Mouse (Mus musculus) kidney, embryonic 15.5 days (tissue): ENCODE measurements at regions not wholly inside any gene's neighbourhood (a gene's known extent, or its start where the extent isn't known, plus 50 kb on each side); places are given as distances from the start of the nearest gene placed in this dataset.
A peak's percentile ranks its signal among the peaks of the same experiment; 100 is the strongest.

Source experiments
- ATAC-seq: fragments of 200-750 bp; cut with Nextera tagmentation; replicated peaks from 2 replicates; pipeline ENCODE4 v1.8.0; 2017; ENCODE audit warnings: moderate TSS enrichment; ENCODE audit not compliant: low FRiP score
- H3K27ac ChIP-seq: fragments of 300-500 bp; sonication (generic); 2 replicates; pipeline ENCODE4 v1.5.1; 2015; ENCODE audit warnings: mild to moderate bottlenecking, inconsistent platforms
- H3K27me3 ChIP-seq: fragments of 300-500 bp; sonication (generic); 2 replicates; pipeline ENCODE4 v1.6.1; 2015; ENCODE audit warnings: inconsistent platforms
- H3K36me3 ChIP-seq: fragments of 300-500 bp; sonication (generic); 2 replicates; pipeline ENCODE4 v1.6.1; 2015; ENCODE audit warnings: inconsistent platforms
- H3K4me1 ChIP-seq: fragments of 300-500 bp; sonication (generic); 2 replicates; pipeline ENCODE4 v1.6.1; 2015; ENCODE audit warnings: inconsistent platforms
- H3K4me2 ChIP-seq: fragments of 300-500 bp; sonication (generic); 2 replicates; pipeline ENCODE4 v1.6.1; 2015; ENCODE audit warnings: moderate library complexity, mild to moderate bottlenecking, inconsistent platforms
- H3K4me3 ChIP-seq: fragments of 300-500 bp; sonication (generic); replicated peaks from 2 replicates; pipeline ENCODE4 v1.5.1; 2015; ENCODE audit warnings: mild to moderate bottlenecking, inconsistent platforms
- H3K9ac ChIP-seq: fragments of 300-500 bp; sonication (generic); 2 replicates; pipeline ENCODE4 v1.6.1; 2015; ENCODE audit warnings: mild to moderate bottlenecking, inconsistent platforms
- H3K9me3 ChIP-seq: fragments of 300-500 bp; sonication (generic); replicated peaks from 2 replicates; pipeline ENCODE4 v1.6.1; 2016; ENCODE audit warnings: inconsistent platforms
- WGBS: fragments of 180-500 bp; shearing (Covaris S2); methylation state at CpG from one replicate; pipeline ENCODE4 v1.1.7; 2015; ENCODE audit warnings: mixed read lengths; 5-methylcytosine and 5-hydroxymethylcytosine counted together

DNA sequence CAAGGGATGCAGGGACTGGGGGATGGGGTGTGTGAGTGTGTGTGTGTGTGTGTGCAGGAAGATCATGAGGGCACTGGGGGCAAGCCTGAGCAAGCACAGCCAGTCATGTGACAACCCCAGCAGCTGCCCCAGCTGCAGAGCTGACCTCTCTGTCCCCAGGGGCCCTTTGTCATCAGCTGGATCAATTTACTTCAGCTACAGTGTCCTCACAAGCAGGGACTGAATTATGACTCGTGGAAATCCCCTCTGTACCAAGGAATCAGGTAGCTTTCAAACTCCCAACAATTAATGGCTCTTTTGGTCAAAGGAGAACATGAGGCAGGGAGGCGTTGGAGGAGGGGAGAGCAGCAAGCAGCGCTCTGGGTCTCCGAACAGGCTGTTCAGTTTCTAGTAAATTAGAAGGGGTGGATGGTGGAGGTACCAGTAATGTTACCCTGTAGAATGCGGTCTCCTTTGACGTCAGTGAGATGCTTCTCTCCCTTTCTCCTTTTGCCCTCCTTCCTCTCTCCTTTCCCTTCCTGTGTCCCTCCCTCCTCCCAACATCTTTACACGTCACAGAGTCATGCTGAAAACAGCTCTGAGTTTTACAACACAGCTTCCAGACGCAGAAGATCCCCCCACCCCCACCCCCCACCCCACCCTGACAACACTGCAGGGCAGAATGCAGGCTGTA lies 106.5 kb downstream of the Tomm20 start:
- Histone ChIP-seq H3K4me3 (no peak overlapping the region), H3K4me1 (peaks cover 68% of the 10 kb centered on the region), H3K27me3 (no peaks in the 10 kb centered on the region), H3K36me3 (no peaks in the 10 kb centered on the region), H3K4me2 (peak overlapping the region; percentile 42), H3K9ac (0 out of 2 replicates have a peak overlapping the region, but pooled peaks have one; percentile 10), H3K27ac (peak overlapping the region; percentile 94), H3K9me3 (no peaks in the 10 kb centered on the region)
- 3% methylated on average over 8 of the region's 8 CpGs for WGBS
- peak; percentile 84 for ATAC-seq

DNA sequence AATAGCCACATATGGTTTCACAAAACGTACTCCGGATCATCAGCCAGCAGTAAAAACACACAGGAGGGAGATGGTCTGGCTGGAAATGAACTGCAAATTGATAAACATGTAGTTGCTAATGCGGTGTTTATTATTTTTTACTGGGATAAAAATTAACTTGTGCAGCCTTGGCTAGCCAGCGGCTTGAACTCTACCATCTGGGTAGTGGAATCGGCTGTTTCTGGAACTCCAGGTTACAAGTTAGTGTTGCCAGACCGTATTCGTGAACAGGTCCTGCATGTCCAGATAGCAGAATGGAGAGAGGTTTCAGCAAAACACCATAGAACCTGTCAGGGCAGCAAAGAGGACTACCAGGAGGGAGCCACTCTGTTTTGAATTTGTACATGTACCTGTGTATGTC lies 107.4 kb downstream of the Tomm20 start:
- Histone ChIP-seq H3K9ac (no peak overlapping the region), H3K4me1 (peaks cover 77% of the 10 kb centered on the region), H3K4me3 (no peak overlapping the region), H3K4me2 (no peak overlapping the region), H3K27ac (peak overlapping the region; percentile 94), H3K27me3 (no peaks in the 10 kb centered on the region), H3K36me3 (no peaks in the 10 kb centered on the region), H3K9me3 (no peaks in the 10 kb centered on the region)
- no peak for ATAC-seq
- 59% methylated on average over 7 of the region's 7 CpGs for WGBS

DNA sequence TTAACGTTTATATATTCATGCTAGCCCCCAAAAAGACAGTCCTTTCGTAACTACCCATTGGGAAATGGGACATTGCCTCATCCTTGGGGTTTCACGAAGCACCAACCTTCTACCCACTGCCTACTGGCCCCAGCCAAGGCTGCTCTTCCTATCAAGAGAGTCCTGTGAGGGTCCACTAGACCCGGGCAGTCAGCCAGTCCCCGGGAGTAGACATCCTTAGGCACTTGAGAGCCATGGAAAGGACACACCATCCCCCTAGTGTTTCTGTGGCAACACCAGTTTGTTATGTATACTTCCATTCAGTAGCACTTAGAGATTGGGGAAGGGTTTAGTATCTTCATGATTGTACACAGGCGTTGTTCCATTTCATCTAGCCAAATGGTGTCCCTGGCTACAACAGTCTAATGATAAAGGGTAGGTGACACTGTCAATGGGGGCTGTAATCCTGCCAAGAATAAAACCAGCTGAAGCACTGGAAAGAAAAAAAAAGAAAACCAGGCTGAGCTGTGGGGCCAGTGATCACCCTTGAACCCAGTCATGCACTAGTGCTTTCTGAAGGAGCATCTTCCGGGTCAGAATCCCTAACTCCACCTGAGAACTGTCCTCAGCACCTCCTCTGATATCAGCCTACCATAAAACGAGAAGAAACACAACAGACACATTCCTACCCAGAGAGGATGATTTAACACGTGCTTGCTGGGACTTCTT lies 108.2 kb downstream of the Tomm20 start:
- no peak for ATAC-seq
- H3K36me3 ChIP-seq, result no peaks in the 10 kb centered on the region
- peak overlapping the region; percentile 94 for H3K27ac ChIP-seq
- H3K27me3 ChIP-seq, result no peaks in the 10 kb centered on the region
- peaks cover 85% of the 10 kb centered on the region for H3K4me1 ChIP-seq
- 53% methylated on average over 9 of the region's 9 CpGs for WGBS
- no peak overlapping the region for H3K4me2 ChIP-seq
- no peaks in the 10 kb centered on the region for H3K9me3 ChIP-seq
- no peak overlapping the region for H3K4me3 ChIP-seq
- no peak overlapping the region for H3K9ac ChIP-seq

DNA sequence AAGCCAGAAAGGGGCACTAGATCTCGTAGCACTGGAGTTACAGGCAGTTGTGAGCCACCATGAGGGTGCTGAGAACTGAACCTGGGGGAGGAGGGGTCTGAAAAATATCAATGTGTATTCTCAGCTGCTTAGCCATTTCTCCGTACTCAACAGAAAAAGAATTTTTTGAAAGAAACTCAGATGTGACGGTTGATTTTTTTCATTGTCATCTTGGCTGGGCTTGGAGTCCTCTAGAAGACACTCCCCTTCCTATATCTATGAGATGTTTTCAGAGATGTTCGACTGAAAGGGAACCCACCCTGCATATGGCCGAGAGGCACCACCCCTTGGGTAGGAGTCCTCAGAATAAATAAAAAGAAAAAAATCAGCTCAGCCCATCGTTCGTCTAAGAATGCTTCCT lies 110.1 kb downstream of the Tomm20 start:
- H3K27ac ChIP-seq, result no peak overlapping the region
- H3K9ac ChIP-seq, result no peak overlapping the region
- peaks cover 93% of the 10 kb centered on the region for H3K4me1 ChIP-seq
- no peaks in the 10 kb centered on the region for H3K9me3 ChIP-seq
- no peak overlapping the region for H3K4me2 ChIP-seq
- no peaks in the 10 kb centered on the region for H3K36me3 ChIP-seq
- WGBS, result 63% methylated on average over 7 of the region's 7 CpGs
- no peaks in the 10 kb centered on the region for H3K27me3 ChIP-seq
- ATAC-seq, result no peak
- no peak overlapping the region for H3K4me3 ChIP-seq

DNA sequence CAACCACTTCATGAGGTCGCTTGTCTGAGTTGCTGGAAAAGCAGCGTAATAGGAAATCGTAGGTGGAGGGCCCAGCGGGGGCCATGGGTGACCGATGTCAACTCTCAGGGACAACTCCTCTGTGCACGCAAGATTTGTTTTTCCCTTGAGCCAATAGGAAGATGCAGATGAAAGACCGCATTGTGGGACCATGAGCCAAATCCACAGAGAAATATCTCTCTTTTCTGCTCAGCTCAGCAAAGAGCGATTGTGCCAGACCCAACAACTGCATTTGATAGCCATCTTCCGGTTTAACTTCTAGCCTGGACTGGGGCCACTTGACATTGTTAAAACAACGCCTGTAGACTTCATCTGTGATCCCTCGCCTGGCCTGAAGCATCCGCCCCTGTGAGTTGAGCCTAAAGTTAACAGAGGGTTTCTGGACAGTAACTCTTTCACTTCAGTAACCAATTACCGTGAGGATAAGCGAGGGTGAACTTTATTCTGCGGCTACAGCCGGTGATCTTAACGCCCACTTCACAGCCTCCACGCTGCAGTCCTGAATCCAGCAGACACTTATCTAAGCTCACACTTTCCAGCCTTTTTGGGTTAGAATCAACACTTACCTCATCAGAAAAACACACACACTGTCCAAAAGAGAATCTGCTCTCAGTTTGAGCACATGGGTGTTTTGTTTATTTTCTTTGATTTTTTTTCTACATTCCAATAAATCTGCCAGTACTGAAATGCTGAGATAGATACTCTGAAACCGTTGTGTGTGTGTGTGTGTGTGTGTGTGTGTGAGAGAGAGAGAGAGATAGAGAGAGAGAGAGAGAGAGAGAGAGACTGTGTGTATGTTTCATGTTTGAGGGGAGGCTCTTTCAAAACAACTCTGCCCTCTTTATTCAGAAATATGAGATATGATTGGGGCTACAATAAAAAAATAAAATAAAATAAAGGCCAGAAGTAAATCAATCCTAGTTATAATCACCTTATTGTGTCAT lies 111.9 kb downstream of the Tomm20 start:
- Histone ChIP-seq H3K36me3 (no peaks in the 10 kb centered on the region), H3K9me3 (no peaks in the 10 kb centered on the region), H3K4me3 (no peak overlapping the region), H3K27ac (peak overlapping the region; percentile 95), H3K9ac (0 out of 2 replicates have a peak overlapping the region, but pooled peaks have one; percentile 10), H3K4me1 (peaks cover 92% of the 10 kb centered on the region), H3K27me3 (no peaks in the 10 kb centered on the region), H3K4me2 (0 out of 2 replicates have a peak overlapping the region, but pooled peaks have one; percentile 12)
- WGBS, result 8% methylated on average over 19 of the region's 19 CpGs
- ATAC-seq, result peak; percentile 47

DNA sequence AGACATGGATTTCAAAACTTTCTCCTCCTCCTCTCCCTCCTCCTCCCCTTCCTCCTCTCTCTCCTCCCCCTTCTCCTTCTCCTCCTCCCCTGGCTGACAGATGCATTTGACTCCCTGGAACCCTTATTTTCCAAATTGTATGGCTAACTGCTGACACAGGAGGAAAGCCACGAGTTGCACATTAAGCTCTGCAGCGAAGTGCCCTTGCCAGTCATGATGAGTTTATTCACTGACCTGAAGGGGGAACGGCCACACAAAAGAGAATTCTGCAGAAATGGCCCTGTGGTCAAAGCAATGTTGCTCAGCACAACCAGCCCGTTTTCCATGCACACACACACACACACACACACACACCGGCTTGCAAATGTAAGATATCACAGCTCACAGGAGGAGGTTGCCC lies 112.6 kb downstream of the Tomm20 start:
- no peaks in the 10 kb centered on the region for H3K27me3 ChIP-seq
- peaks cover 92% of the 10 kb centered on the region for H3K4me1 ChIP-seq
- H3K4me3 ChIP-seq, result no peak overlapping the region
- WGBS, result 17% methylated on average over 5 of the region's 5 CpGs
- no peaks in the 10 kb centered on the region for H3K36me3 ChIP-seq
- H3K4me2 ChIP-seq, result 0 out of 2 replicates have a peak overlapping the region, but pooled peaks have one; percentile 12
- H3K9me3 ChIP-seq, result no peaks in the 10 kb centered on the region
- 0 out of 2 replicates have a peak overlapping the region, but pooled peaks have one; percentile 10 for H3K9ac ChIP-seq
- no peak for ATAC-seq
- H3K27ac ChIP-seq, result peak overlapping the region; percentile 95

DNA sequence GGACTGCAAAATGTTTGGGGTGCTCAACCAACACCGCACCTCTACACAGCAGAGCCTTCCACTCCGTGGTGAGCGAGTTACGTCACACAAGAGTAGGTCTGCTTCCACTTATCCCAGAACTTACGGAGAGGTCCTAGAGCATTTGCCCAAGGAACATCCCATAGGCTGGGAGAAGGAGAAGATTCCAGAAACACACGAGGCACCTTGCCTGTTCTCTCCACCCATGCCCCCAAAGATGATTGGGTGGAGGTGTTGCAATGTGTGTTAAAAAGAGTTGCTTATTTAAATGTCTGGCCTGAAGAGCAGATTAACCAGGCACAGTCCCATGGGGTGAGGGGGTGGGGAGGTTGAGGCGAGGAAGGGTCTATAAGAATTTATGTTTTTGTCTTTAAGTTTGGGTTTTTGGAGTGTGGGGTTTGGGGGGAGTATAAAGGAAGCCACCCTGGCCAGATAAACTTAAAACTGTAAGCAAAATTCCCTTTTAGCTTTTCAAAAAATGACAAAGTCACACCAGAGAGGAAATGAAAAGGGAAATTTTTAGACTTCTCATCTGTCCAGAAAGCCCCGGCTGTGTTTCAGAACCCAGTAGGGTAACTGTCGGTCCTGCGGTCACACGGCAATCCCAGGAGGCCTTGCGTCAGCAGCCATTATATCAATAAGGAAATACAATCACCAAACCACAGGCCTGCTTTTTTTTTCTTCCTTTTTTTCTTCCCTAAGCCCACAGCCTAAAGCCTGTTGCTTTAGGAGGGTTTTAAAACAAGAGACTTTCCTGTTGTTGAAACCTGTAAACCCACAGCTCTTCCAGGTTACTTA lies 113.3 kb downstream of the Tomm20 start:
- no peak for ATAC-seq
- Histone ChIP-seq H3K4me1 (peaks cover 92% of the 10 kb centered on the region), H3K36me3 (no peaks in the 10 kb centered on the region), H3K9me3 (no peaks in the 10 kb centered on the region), H3K9ac (no peak overlapping the region), H3K4me3 (no peak overlapping the region), H3K4me2 (no peak overlapping the region), H3K27ac (peak overlapping the region; percentile 95), H3K27me3 (no peaks in the 10 kb centered on the region)
- WGBS, result 57% methylated on average over 12 of the region's 12 CpGs

DNA sequence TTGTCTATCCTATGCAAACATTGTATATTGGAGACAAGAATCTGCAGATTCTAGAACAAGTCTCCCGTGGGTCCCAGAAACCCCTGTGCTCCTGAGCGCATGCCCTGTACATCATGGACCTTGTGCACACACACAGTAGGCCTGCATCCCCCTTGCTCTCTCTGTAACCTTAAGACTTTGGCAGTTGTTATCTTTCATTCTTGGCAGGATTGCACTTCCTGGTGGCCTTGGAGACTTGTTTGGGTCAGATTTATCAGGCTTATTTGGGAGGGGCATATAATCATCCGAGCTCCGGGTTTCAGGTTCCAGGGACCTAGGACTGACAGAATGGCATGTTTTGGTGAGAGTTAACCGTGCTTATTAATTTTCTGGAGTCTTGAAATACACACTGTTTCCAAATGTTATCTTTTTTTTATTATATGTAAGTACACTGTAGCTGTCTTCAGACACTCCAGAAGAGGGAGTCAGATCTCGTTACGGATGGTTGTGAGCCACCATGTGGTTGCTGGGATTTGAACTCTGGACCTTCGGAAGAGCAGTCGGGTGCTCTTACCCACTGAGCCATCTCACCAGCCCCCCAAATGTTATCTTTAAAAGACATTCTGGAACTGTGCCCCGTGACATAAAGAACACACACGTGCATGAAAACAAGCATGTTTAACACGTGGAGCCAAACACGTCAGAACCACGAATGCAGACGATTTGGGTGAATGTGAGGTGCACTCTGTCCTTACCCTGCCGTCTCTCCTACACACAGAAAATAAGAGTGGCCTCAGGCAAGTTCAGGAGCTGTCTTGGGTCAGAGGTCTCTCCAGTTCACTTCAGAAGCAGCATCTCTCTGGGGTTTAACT lies 114.1 kb downstream of the Tomm20 start:
- peaks cover 95% of the 10 kb centered on the region for H3K4me1 ChIP-seq
- H3K27me3 ChIP-seq, result no peaks in the 10 kb centered on the region
- WGBS, result 76% methylated on average over 16 of the region's 16 CpGs
- no peak overlapping the region for H3K9ac ChIP-seq
- H3K9me3 ChIP-seq, result no peaks in the 10 kb centered on the region
- ATAC-seq, result no peak
- no peak overlapping the region for H3K4me2 ChIP-seq
- H3K36me3 ChIP-seq, result no peaks in the 10 kb centered on the region
- H3K4me3 ChIP-seq, result no peak overlapping the region
- peak overlapping the region; percentile 95 for H3K27ac ChIP-seq

DNA sequence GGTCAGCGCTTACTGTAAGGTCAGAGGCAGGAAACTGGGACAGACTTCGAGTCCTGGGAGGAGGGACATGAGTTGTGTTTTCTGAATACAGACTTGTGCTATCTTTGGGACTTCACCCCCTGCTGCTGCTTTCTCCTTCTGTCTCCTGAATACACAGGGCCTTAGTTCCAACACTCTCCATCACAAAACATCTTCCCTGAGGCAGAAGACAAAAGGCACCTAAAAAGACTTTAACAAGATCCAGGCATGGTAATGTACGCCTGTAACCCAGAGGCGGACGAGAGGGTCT lies 115.5 kb downstream of the Tomm20 start:
- no peak overlapping the region for H3K4me2 ChIP-seq
- no peak for ATAC-seq
- H3K4me1 ChIP-seq, result peaks cover 95% of the 10 kb centered on the region
- peak overlapping the region; percentile 88 for H3K27ac ChIP-seq
- H3K27me3 ChIP-seq, result no peaks in the 10 kb centered on the region
- no peak overlapping the region for H3K4me3 ChIP-seq
- WGBS, result 77% methylated on average over 5 of the region's 5 CpGs
- no peaks in the 10 kb centered on the region for H3K36me3 ChIP-seq
- no peak overlapping the region for H3K9ac ChIP-seq
- H3K9me3 ChIP-seq, result no peaks in the 10 kb centered on the region

DNA sequence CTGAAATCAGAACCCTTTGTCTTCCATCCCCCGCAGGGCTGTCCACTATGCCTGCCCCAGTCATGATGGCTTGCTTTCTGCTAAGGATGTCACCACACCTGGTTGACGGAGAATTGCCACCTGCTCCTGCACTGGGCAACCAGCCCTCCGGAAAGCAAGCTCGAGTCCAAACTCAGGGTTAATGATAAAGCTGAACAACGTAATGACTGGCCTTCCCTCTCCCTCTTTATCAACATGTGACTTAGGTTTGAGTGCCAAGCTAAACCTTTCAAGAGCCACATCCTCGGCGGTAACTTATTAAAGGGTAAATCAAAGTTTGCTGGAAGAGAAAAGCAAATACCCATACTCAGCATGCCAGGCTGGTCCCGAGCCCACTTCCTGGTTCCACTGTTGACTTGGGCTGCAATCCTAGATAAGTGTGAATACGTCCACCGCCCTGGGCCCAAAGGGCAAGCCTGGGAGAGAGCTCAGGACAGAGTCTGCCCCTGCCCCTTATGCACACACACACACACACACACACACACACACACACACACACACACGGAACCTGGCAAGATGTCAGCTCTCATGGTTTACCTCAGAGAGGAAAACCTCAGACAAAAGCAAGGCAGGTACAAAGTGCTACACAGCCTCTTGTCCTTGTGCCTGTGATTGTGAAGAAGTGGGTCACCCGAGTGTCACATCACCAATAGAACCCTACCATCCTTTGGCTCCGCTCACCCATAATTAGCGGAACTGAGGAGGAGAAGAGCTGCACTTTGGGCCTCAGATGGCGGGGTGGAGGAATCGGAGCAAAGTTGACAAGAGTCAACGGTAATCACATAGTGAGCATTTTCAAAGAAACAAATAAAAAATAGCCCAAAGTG lies 116.0 kb downstream of the Tomm20 start:
- H3K4me1 ChIP-seq, result peaks cover 96% of the 10 kb centered on the region
- H3K9me3 ChIP-seq, result no peaks in the 10 kb centered on the region
- H3K4me2 ChIP-seq, result no peak overlapping the region
- H3K4me3 ChIP-seq, result no peak overlapping the region
- no peak overlapping the region for H3K9ac ChIP-seq
- H3K27ac ChIP-seq, result peak overlapping the region; percentile 88
- ATAC-seq, result no peak
- H3K36me3 ChIP-seq, result no peaks in the 10 kb centered on the region
- WGBS, result 60% methylated on average over 17 of the region's 17 CpGs
- H3K27me3 ChIP-seq, result no peaks in the 10 kb centered on the region
